Mouse (Mus musculus) ES-E14 (cell line): Measurements from ENCODE around the gene Cmklr1.

ENCODE experiments used
- CHD2 ChIP-seq: IDR thresholded peaks from 2 replicates; pipeline ENCODE4 v1.6.1; 2014; ENCODE audit warnings: mild to moderate bottlenecking, low read depth, low read length, inconsistent platforms
- HCFC1 ChIP-seq: IDR thresholded peaks from 2 replicates; pipeline ENCODE4 v1.6.1; 2012; ENCODE audit warnings: low read length, inconsistent platforms, borderline replicate concordance; ENCODE audit not compliant: insufficient read depth
- MAFK ChIP-seq: IDR thresholded peaks from 2 replicates; pipeline ENCODE4 v1.6.1; 2014; ENCODE audit warnings: mild to moderate bottlenecking, low read depth, low read length, inconsistent platforms; ENCODE audit not compliant: insufficient read depth
- ZC3H11A ChIP-seq: IDR thresholded peaks from 2 replicates; pipeline ENCODE4 v1.6.1; 2012; ENCODE audit warnings: low read depth, mild to moderate bottlenecking, inconsistent platforms, low read length, borderline replicate concordance
- ZNF384 ChIP-seq: IDR thresholded peaks from 2 replicates; pipeline ENCODE4 v1.6.1; 2012; ENCODE audit warnings: low read depth, low read length, inconsistent platforms

DNA sequence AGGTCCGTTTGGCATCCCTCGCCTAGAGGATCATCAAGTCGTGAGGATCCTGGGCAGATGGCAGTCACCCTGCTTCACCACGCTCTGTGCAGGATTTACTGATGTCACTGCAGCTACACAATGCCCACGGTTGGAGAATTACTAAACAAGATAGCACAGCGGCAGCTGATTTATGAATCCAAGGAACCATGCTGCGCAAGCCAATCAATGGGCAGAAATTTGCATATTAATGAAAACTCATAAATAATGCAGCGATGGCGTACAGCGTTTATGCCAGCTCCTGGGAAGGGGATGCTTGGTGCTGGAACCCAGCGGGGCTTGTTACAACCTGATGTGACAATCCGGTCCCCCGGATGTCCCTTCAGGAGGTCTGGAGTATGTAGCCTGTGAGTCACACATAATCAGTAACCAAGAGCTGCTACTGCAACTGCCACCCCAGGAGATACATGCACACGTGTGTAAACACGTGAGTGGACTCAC is 39.9 kb upstream of the Cmklr1 start:
- no peak for TF ChIP-seq HCFC1
- TF ChIP-seq ZC3H11A = no peak
- no peak for TF ChIP-seq ZNF384
- no peak for TF ChIP-seq CHD2
- TF ChIP-seq MAFK = no peak
